Mouse (Mus musculus): ENCODE results near the gene Vps26b. TPM values are rescaled to one million over a fixed set of nuclear protein-coding genes. Genes with fewer than 3 reads are reported as not detected.

Vps26b gene
- total and polyA plus RNA-seq, 3 experiments: 16.9 to 27.3 (median 26.7) TPM

DNA sequence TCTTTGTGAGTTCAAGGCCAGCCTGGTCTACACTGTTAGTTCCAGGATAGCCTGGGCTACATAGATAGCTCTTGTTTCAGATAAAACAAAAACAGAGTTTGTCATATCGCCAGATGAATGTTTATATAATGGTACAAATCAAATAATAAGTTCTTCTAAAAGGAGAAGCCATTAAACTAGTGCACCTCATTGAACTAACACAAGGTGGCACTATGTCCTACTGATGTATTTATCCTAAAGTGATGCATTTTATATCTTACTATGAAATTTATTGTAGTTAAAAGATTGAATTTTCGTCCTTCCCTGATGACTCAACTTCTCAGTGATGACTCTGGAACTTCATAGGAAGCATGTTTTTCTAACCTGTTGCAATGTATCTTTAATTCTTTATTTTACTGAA, 19.6 kb upstream of the Vps26b start:
- no peak for DNase-seq
- WGBS: 84% methylated on average over 2 of the region's 2 CpGs
- Histone ChIP-seq H3K9ac (ENCODE audit: low read depth, low read length) (no peak overlapping the region), H3K4me3 (no peak overlapping the region), H3K27ac (no peak overlapping the region), H3K79me2 (replicated peaks; ENCODE audit: control insufficient read depth, insufficient read depth, low read length) (no peaks in the 10 kb centered on the region), H3K27me3 (ENCODE audit: control insufficient read depth, insufficient read depth, low read length) (no peaks in the 10 kb centered on the region), H3K36me3 (ENCODE audit: control insufficient read depth, insufficient read depth, low read length) (peaks cover 3% of the 10 kb centered on the region; the same call in 1 of the 2 replicates), H3K4me1 (ENCODE audit: control insufficient read depth, insufficient read depth, low read length) (no peaks in the 10 kb centered on the region)
- TF ChIP-seq EP300 (IDR thresholded peaks at IDR 0.05; ENCODE audit: insufficient read depth, low read depth, low read length) (no peak), CTCF (IDR thresholded peaks at IDR 0.05) (peak; percentile 61)
- intact Hi-C loops (cut with DNase I): no loop called here

DNA sequence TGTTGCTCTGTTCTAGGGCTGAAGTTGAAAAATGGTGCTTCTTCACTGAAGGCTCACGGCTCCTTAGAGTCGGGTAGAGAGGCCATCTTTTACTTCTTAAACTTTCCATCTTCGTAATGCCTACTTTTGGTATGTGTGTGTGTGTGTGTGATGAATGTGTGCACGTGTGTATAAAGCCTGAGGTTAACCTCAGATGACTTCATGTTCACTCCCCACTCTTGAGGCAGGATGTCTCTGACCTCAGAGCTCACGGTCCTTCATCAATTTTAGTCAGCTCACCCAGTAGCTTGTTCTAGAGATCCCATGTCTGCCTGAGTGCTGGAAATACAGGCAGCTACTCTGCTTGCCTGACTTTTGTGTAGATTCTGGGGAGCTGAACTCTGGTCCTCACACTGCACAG, 14.0 kb upstream of the Vps26b start:
- DNase-seq: no peak
- H3K27me3 ChIP-seq (ENCODE audit: control insufficient read depth, insufficient read depth, low read length): no peaks in the 10 kb centered on the region
- no peaks in the 10 kb centered on the region for H3K79me2 ChIP-seq (replicated peaks; ENCODE audit: control insufficient read depth, insufficient read depth, low read length)
- no peak overlapping the region for H3K4me3 ChIP-seq
- intact Hi-C loops (cut with DNase I): no loop called here
- peaks cover 5% of the 10 kb centered on the region; the same call in 1 of the 2 replicates for H3K36me3 ChIP-seq (ENCODE audit: control insufficient read depth, insufficient read depth, low read length)
- H3K27ac ChIP-seq: no peak overlapping the region
- TF ChIP-seq CTCF (IDR thresholded peaks at IDR 0.05) (no peak), POLR2A (IDR thresholded peaks at IDR 0.05; ENCODE audit: insufficient read depth, low read depth, low read length) (no peak), EP300 (IDR thresholded peaks at IDR 0.05; ENCODE audit: insufficient read depth, low read depth, low read length) (no peak)
- 91% methylated on average over 5 of the region's 5 CpGs for WGBS
- H3K4me1 ChIP-seq (ENCODE audit: control insufficient read depth, insufficient read depth, low read length): no peaks in the 10 kb centered on the region
- no peak overlapping the region for H3K9ac ChIP-seq (ENCODE audit: low read depth, low read length)

DNA sequence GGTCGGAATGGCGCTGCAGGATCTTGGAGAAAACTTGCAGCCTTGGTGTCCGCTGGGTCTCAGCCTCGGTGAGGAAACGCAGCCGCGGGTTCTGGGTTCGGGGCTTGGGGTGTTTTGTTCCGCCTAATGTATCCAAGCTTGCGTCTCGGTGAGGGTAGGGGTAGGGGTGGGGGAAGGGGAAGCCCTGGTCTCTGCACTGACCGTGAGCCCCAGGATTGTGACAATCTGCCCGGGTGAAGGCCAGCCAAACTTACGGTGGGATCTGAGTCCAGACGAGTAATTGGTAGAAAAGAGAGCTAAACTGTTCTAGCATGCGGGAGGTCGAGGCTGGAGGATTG, 867 bp upstream of the Vps26b start:
- no peak for TF ChIP-seq POLR2A (IDR thresholded peaks at IDR 0.05; ENCODE audit: insufficient read depth, low read depth, low read length)
- TF ChIP-seq EP300 (IDR thresholded peaks at IDR 0.05; ENCODE audit: insufficient read depth, low read depth, low read length): no peak
- TF ChIP-seq CTCF (IDR thresholded peaks at IDR 0.05): no peak
- H3K27ac ChIP-seq: peak overlapping the region; percentile 98; the same call in 1 of the 2 replicates
- H3K27me3 ChIP-seq (ENCODE audit: control insufficient read depth, insufficient read depth, low read length): no peaks in the 10 kb centered on the region
- H3K4me1 ChIP-seq (ENCODE audit: control insufficient read depth, insufficient read depth, low read length): peaks cover 5% of the 10 kb centered on the region
- no peak for DNase-seq
- intact Hi-C loops (cut with DNase I): no loop called here
- H3K4me3 ChIP-seq: peak overlapping the region; percentile 99
- WGBS: 1% methylated on average over 17 of the region's 17 CpGs
- H3K9ac ChIP-seq (ENCODE audit: low read depth, low read length): peak overlapping the region; percentile 40
- peaks cover 2% of the 10 kb centered on the region; the same call in 1 of the 2 replicates for H3K36me3 ChIP-seq (ENCODE audit: control insufficient read depth, insufficient read depth, low read length)
- peaks cover 4% of the 10 kb centered on the region for H3K79me2 ChIP-seq (replicated peaks; ENCODE audit: control insufficient read depth, insufficient read depth, low read length)

DNA sequence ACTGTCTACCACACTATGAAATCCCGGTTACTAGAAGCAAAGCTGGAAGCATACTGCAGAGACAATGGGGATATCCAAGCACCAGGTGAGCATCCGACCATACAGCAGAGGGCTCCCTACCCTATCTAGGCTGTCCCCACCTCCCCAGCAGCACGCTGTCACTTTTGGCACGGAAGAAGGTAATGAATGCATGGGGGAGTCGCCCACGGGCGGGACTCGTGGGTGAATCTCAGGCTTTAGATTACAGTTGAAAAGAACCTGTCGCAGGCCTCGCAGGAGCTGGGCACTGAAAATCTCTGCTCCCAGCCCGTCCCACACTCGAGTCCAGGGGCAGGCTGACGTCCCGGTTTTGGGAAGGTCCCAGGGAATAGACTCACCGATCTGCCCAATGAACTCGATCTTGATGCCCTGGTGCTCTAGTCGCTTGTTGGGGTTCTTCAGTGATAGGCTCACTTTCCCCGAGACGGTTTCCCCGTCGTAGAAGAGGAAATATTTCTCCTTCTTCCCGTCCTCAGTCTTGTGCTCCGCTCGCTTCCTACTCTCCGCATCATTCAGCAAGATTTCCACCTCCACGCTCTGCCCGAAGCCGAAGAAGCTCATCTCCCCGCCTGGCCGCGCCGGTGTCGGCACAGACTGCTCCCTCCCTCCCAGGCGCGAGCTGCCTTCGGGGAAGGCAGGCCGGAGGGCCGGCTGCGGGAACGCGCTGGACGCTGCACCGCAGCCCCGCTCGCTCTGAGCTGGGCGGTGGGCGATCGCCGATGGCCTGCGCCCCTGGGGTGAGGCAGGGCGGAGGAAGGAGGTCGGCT, 640 bp downstream of the Vps26b start:
- Histone ChIP-seq H3K36me3 (ENCODE audit: control insufficient read depth, insufficient read depth, low read length) (peaks cover 6% of the 10 kb centered on the region), H3K9ac (ENCODE audit: low read depth, low read length) (peak overlapping the region; percentile 93), H3K79me2 (replicated peaks; ENCODE audit: control insufficient read depth, insufficient read depth, low read length) (peaks cover 5% of the 10 kb centered on the region), H3K4me3 (peak overlapping the region; percentile 99), H3K27ac (peak overlapping the region; percentile 98), H3K4me1 (ENCODE audit: control insufficient read depth, insufficient read depth, low read length) (peaks cover 8% of the 10 kb centered on the region), H3K27me3 (ENCODE audit: control insufficient read depth, insufficient read depth, low read length) (no peaks in the 10 kb centered on the region)
- DNase-seq: peak; percentile 48 to 52
- WGBS: under 1% methylated on average over 52 of the region's 52 CpGs
- no peak for TF ChIP-seq EP300 (IDR thresholded peaks at IDR 0.05; ENCODE audit: insufficient read depth, low read depth, low read length)
- peak; percentile 48 for TF ChIP-seq CTCF (IDR thresholded peaks at IDR 0.05)
- TF ChIP-seq POLR2A (IDR thresholded peaks at IDR 0.05; ENCODE audit: insufficient read depth, low read depth, low read length): no peak
- intact Hi-C loops (cut with DNase I): loop anchor here (1.0 kb wide), 1 partner anchor 30 kb away; the partner anchor contains the start of genes Acad8 and Thyn1

DNA sequence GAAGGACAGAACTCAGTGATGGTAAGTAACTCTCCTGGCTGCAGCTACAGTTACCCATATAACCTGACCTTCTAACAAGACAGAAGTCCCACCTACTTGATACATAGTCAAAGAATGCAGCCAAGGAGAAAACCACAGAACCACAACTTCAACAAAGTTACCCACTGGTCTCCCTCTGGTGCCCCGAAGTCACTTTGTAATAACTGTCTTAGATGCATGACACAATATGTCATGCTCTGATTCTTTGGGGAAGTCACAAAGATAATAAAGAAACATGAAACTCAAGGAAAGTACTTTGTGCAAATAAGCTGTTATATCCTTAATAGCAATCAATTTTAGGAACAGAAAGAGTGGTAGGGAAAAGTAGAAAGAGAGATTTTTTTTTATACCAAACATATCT, 3.2 kb downstream of the Vps26b start:
- peaks cover 10% of the 10 kb centered on the region for H3K79me2 ChIP-seq (replicated peaks; ENCODE audit: control insufficient read depth, insufficient read depth, low read length)
- no peak overlapping the region for H3K9ac ChIP-seq (ENCODE audit: low read depth, low read length)
- WGBS: 33% methylated on average over 1 of the region's 1 CpGs
- TF ChIP-seq CTCF (IDR thresholded peaks at IDR 0.05): no peak
- no peak for TF ChIP-seq EP300 (IDR thresholded peaks at IDR 0.05; ENCODE audit: insufficient read depth, low read depth, low read length)
- no peak for TF ChIP-seq POLR2A (IDR thresholded peaks at IDR 0.05; ENCODE audit: insufficient read depth, low read depth, low read length)
- no peak for DNase-seq
- H3K4me3 ChIP-seq: no peak overlapping the region
- intact Hi-C loops (cut with DNase I): no loop called here
- no peak overlapping the region for H3K27ac ChIP-seq
- peaks cover 10% of the 10 kb centered on the region for H3K36me3 ChIP-seq (ENCODE audit: control insufficient read depth, insufficient read depth, low read length)
- H3K4me1 ChIP-seq (ENCODE audit: control insufficient read depth, insufficient read depth, low read length): peaks cover 13% of the 10 kb centered on the region
- no peaks in the 10 kb centered on the region for H3K27me3 ChIP-seq (ENCODE audit: control insufficient read depth, insufficient read depth, low read length)

DNA sequence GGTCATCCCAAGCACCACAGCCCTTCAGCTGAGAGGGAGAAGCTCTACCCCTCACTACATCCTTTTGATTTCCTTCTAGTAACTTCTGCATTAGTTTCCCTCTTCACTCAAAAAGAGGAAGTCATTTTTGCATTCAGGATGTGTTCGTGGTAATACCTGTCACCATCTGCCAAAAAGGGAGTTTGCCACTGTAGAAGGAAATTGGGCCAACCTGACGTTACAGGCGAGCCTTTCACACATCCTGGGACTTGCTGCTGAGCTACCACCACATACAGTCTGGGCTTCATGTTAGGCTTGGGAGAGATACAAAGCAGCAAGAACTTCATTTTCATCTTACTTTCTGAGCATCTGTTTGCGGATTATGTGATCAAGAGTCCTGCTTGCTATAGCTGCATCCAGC, 6.2 kb downstream of the Vps26b start:
- Histone ChIP-seq H3K9ac (ENCODE audit: low read depth, low read length) (no peak overlapping the region), H3K36me3 (ENCODE audit: control insufficient read depth, insufficient read depth, low read length) (peaks cover 10% of the 10 kb centered on the region), H3K4me1 (ENCODE audit: control insufficient read depth, insufficient read depth, low read length) (peaks cover 13% of the 10 kb centered on the region), H3K27me3 (ENCODE audit: control insufficient read depth, insufficient read depth, low read length) (no peaks in the 10 kb centered on the region), H3K27ac (no peak overlapping the region), H3K79me2 (replicated peaks; ENCODE audit: control insufficient read depth, insufficient read depth, low read length) (peaks cover 11% of the 10 kb centered on the region), H3K4me3 (no peak overlapping the region)
- DNase-seq: no peak
- TF ChIP-seq POLR2A (IDR thresholded peaks at IDR 0.05; ENCODE audit: insufficient read depth, low read depth, low read length): no peak
- TF ChIP-seq EP300 (IDR thresholded peaks at IDR 0.05; ENCODE audit: insufficient read depth, low read depth, low read length): no peak
- no peak for TF ChIP-seq CTCF (IDR thresholded peaks at IDR 0.05)
- 46% methylated on average over 4 of the region's 4 CpGs for WGBS
- intact Hi-C loops (cut with DNase I): no loop called here

All from heart, adult 2 months (tissue).